Mouse (Mus musculus): ENCODE measurements at regions not wholly inside any gene's neighbourhood (a gene's known extent, or its start where the extent isn't known, plus 50 kb on each side); places are given as distances from the start of the nearest gene placed in this dataset.

GRCm38 (mm10) chr6:84414400-84414799 is 179.3 kb downstream of the Cyp26b1 start:
- no peak for TF ChIP-seq CTCF (IDR thresholded peaks at IDR 0.05; ENCODE audit: borderline replicate concordance, extremely low read depth, insufficient read depth, insufficient read length)
- TF ChIP-seq POLR2A (IDR thresholded peaks at IDR 0.05; ENCODE audit: borderline replicate concordance, extremely low read depth, insufficient read depth, insufficient read length, poor library complexity, severe bottlenecking), result no peak
- peak; percentile 41 for DNase-seq (ENCODE audit: low read depth)

- DNase-seq (ENCODE audit: low read depth), result no peak
- TF ChIP-seq CTCF (IDR thresholded peaks at IDR 0.05; ENCODE audit: borderline replicate concordance, extremely low read depth, insufficient read depth, insufficient read length) (no peak), POLR2A (IDR thresholded peaks at IDR 0.05; ENCODE audit: borderline replicate concordance, extremely low read depth, insufficient read depth, insufficient read length, poor library complexity, severe bottlenecking) (no peak)
Measured at GRCm38 (mm10) chr6:84409863-84410513, 183.7 kb downstream of the Cyp26b1 start.

GRCm38 (mm10) chr6:84408513-84408912 is 185.2 kb downstream of the Cyp26b1 start:
- no peak for DNase-seq (ENCODE audit: low read depth)
- TF ChIP-seq CTCF (IDR thresholded peaks at IDR 0.05; ENCODE audit: borderline replicate concordance, extremely low read depth, insufficient read depth, insufficient read length) (no peak), POLR2A (IDR thresholded peaks at IDR 0.05; ENCODE audit: borderline replicate concordance, extremely low read depth, insufficient read depth, insufficient read length, poor library complexity, severe bottlenecking) (no peak)

- peak; percentile 87 for DNase-seq (ENCODE audit: low read depth)
- TF ChIP-seq POLR2A (IDR thresholded peaks at IDR 0.05; ENCODE audit: borderline replicate concordance, extremely low read depth, insufficient read depth, insufficient read length, poor library complexity, severe bottlenecking) (no peak), CTCF (IDR thresholded peaks at IDR 0.05; ENCODE audit: borderline replicate concordance, extremely low read depth, insufficient read depth, insufficient read length) (peak; percentile 82)
Measured at GRCm38 (mm10) chr6:84407773-84408172, 185.9 kb downstream of the Cyp26b1 start.

GRCm38 (mm10) chr6:84404695-84405094 is 189.0 kb downstream of the Cyp26b1 start:
- peak; percentile 23; the same call in 1 of the 2 replicates for TF ChIP-seq CTCF (IDR thresholded peaks at IDR 0.05; ENCODE audit: borderline replicate concordance, extremely low read depth, insufficient read depth, insufficient read length)
- TF ChIP-seq POLR2A (IDR thresholded peaks at IDR 0.05; ENCODE audit: borderline replicate concordance, extremely low read depth, insufficient read depth, insufficient read length, poor library complexity, severe bottlenecking), result no peak
- no peak for DNase-seq (ENCODE audit: low read depth)

GRCm38 (mm10) chr6:84402431-84402830 is 191.3 kb downstream of the Cyp26b1 start:
- DNase-seq (ENCODE audit: low read depth), result no peak
- TF ChIP-seq POLR2A (IDR thresholded peaks at IDR 0.05; ENCODE audit: borderline replicate concordance, extremely low read depth, insufficient read depth, insufficient read length, poor library complexity, severe bottlenecking), result no peak

GRCm38 (mm10) chr6:84394496-84395090 is 199.1 kb downstream of the Cyp26b1 start:
- no peak for DNase-seq (ENCODE audit: low read depth)
- TF ChIP-seq CTCF (IDR thresholded peaks at IDR 0.05; ENCODE audit: borderline replicate concordance, extremely low read depth, insufficient read depth, insufficient read length), result no peak
- TF ChIP-seq POLR2A (IDR thresholded peaks at IDR 0.05; ENCODE audit: borderline replicate concordance, extremely low read depth, insufficient read depth, insufficient read length, poor library complexity, severe bottlenecking), result no peak

GRCm38 (mm10) chr6:84393519-84394231 is 200.0 kb downstream of the Cyp26b1 start:
- DNase-seq (ENCODE audit: low read depth), result no peak
- TF ChIP-seq POLR2A (IDR thresholded peaks at IDR 0.05; ENCODE audit: borderline replicate concordance, extremely low read depth, insufficient read depth, insufficient read length, poor library complexity, severe bottlenecking), result no peak
- no peak for TF ChIP-seq CTCF (IDR thresholded peaks at IDR 0.05; ENCODE audit: borderline replicate concordance, extremely low read depth, insufficient read depth, insufficient read length)

- no peak for DNase-seq (ENCODE audit: low read depth)
- TF ChIP-seq POLR2A (IDR thresholded peaks at IDR 0.05; ENCODE audit: borderline replicate concordance, extremely low read depth, insufficient read depth, insufficient read length, poor library complexity, severe bottlenecking) (no peak), CTCF (IDR thresholded peaks at IDR 0.05; ENCODE audit: borderline replicate concordance, extremely low read depth, insufficient read depth, insufficient read length) (no peak)
Measured at GRCm38 (mm10) chr6:84392752-84393511, 200.8 kb downstream of the Cyp26b1 start.

- no peak for TF ChIP-seq POLR2A (IDR thresholded peaks at IDR 0.05; ENCODE audit: borderline replicate concordance, extremely low read depth, insufficient read depth, insufficient read length, poor library complexity, severe bottlenecking)
- TF ChIP-seq CTCF (IDR thresholded peaks at IDR 0.05; ENCODE audit: borderline replicate concordance, extremely low read depth, insufficient read depth, insufficient read length), result no peak
- DNase-seq (ENCODE audit: low read depth), result no peak
Measured at GRCm38 (mm10) chr6:84391016-84391415, 202.7 kb downstream of the Cyp26b1 start.

- TF ChIP-seq CTCF (IDR thresholded peaks at IDR 0.05; ENCODE audit: borderline replicate concordance, extremely low read depth, insufficient read depth, insufficient read length) (no peak), POLR2A (IDR thresholded peaks at IDR 0.05; ENCODE audit: borderline replicate concordance, extremely low read depth, insufficient read depth, insufficient read length, poor library complexity, severe bottlenecking) (no peak)
- no peak for DNase-seq (ENCODE audit: low read depth)
Measured at GRCm38 (mm10) chr6:84385696-84386095, 208.0 kb downstream of the Cyp26b1 start.
